Mouse (Mus musculus) gastrocnemius, adult 2 months (tissue): ENCODE data around the gene 1700006A11Rik. TPM values are rescaled to one million over a fixed set of nuclear protein-coding genes. Genes with fewer than 3 reads are reported as not detected.
"Not testable (repeated sequence)": the region's sequence is repeated elsewhere in the genome, so short reads cannot be mapped to it uniquely, and the experiment has no call there.

ENCODE experiments used
- DNase-seq: peaks from one replicate; pipeline ENCODE4 v3.0.0; 2022
- H3K27ac ChIP-seq: fragments of 200-600 bp; 2 replicates; pipeline ENCODE4 v1.8.1; 2022; ENCODE audit warnings: mild to moderate bottlenecking
- H3K4me3 ChIP-seq: fragments of 200-600 bp; 2 replicates; pipeline ENCODE4 v1.8.1; 2022; ENCODE audit warnings: mild to moderate bottlenecking, moderate library complexity
- CTCF ChIP-seq: fragments of 200-600 bp; IDR thresholded peaks from 2 replicates; pipeline ENCODE4 v1.8.1; 2022; ENCODE audit warnings: antibody characterized with exemption, mild to moderate bottlenecking, moderate library complexity
- intact Hi-C: fragments of 180-260 bp; cut with DNase I; formaldehyde crosslinking; loops from one replicate; pipeline ENCODE4 v1.15.1; 2025
- long read RNA-seq, 2 experiments: library from polyadenylated mRNA; stranded (forward); transcript quantifications; one replicate each; pipeline ENCODE4 v2.0.0; 2021
- total RNA-seq, 2 experiments: library from RNA; stranded (reverse); gene quantifications; 2 replicates each; pipeline ENCODE4 v1.2.3; 2021

The 1700006A11Rik gene
- total RNA-seq, result not detected
- long read RNA-seq, experiment 1, result 0 reads
- long read RNA-seq, experiment 2, result 0 reads

GRCm38 (mm10) chr3:124425940-124426339 lies at the start of gene 1700006A11Rik:
Gene 1700006A11Rik, minus strand, starts transcription at chr3:124426040.
- no peak within 1 kb of the TSS for H3K27ac ChIP-seq
- intact Hi-C loops, result no loop called here

GRCm38 (mm10) chr3:124474291-124474690 lies 48.5 kb upstream of the 1700006A11Rik start:
- H3K27ac ChIP-seq, H3K4me3 ChIP-seq, intact Hi-C loops, DNase-seq: not testable (repeated sequence)

More at GRCm38 (mm10) chr3:124425940-124426339, at the start of gene 1700006A11Rik:
- no peak within 1 kb of the TSS for H3K4me3 ChIP-seq
- TF ChIP-seq CTCF, result no peak
- DNase-seq, result no peak

- no peak for DNase-seq
- Histone ChIP-seq H3K4me3 (no peak overlapping the region), H3K27ac (no peak overlapping the region)
- no peak for TF ChIP-seq CTCF
- intact Hi-C loops, result no loop called here
These were observed 40.4 kb upstream of the 1700006A11Rik start for GRCm38 (mm10) chr3:124466102-124466730.

GRCm38 (mm10) chr3:124392201-124392600 lies 33.6 kb downstream of the 1700006A11Rik start:
- Histone ChIP-seq H3K27ac (no peak overlapping the region), H3K4me3 (no peak overlapping the region)
- intact Hi-C loops, result no loop called here
- DNase-seq, result no peak
- no peak for TF ChIP-seq CTCF

GRCm38 (mm10) chr3:124390101-124390500 lies 35.7 kb downstream of the 1700006A11Rik start:
- no peak for TF ChIP-seq CTCF

GRCm38 (mm10) chr3:124389650-124390049 lies 36.2 kb downstream of the 1700006A11Rik start:
- Histone ChIP-seq H3K27ac (no peak overlapping the region), H3K4me3 (no peak overlapping the region)
- TF ChIP-seq CTCF, result no peak
- no peak for DNase-seq
- intact Hi-C loops, result no loop called here

More at GRCm38 (mm10) chr3:124390101-124390500, 35.7 kb downstream of the 1700006A11Rik start:
- DNase-seq, result no peak
- Histone ChIP-seq H3K27ac (no peak overlapping the region), H3K4me3 (no peak overlapping the region)
- intact Hi-C loops, result no loop called here

- intact Hi-C loops, H3K27ac ChIP-seq, DNase-seq, H3K4me3 ChIP-seq: not testable (repeated sequence)
These were observed 40.5 kb downstream of the 1700006A11Rik start for GRCm38 (mm10) chr3:124385377-124385776.

- DNase-seq, result no peak
- no peak overlapping the region for H3K4me3 ChIP-seq
- intact Hi-C loops, result no loop called here
- no peak overlapping the region for H3K27ac ChIP-seq
- TF ChIP-seq CTCF, result no peak
These were observed 53.8 kb downstream of the 1700006A11Rik start for GRCm38 (mm10) chr3:124372031-124372430.

- intact Hi-C loops, result no loop called here
- Histone ChIP-seq H3K27ac (no peak overlapping the region), H3K4me3 (no peak overlapping the region)
- no peak for DNase-seq
- TF ChIP-seq CTCF, result no peak
These were observed 68.3 kb downstream of the 1700006A11Rik start for GRCm38 (mm10) chr3:124357533-124357932.

Other genes with a start within 250 kb of the 1700006A11Rik start
- not detected for gene Tram1l1, start 105.2 kb downstream of the 1700006A11Rik start, total RNA-seq
- not detected for gene 1700003H04Rik, start 155.1 kb upstream of the 1700006A11Rik start, total RNA-seq